Mouse (Mus musculus) brain, embryonic 14.5 days (tissue): ENCODE data around the gene Cntn1.

Source experiments
- CTCF ChIP-seq: fragments of 200-500 bp; IDR thresholded peaks from 2 replicates; pipeline ENCODE4 v1.5.1; 2012; ENCODE audit warnings: inconsistent platforms, mild to moderate bottlenecking, moderate library complexity, borderline replicate concordance; ENCODE audit not compliant: insufficient read depth, insufficient read length; ENCODE audit errors: extremely low read depth
- POLR2A ChIP-seq: fragments of 200-500 bp; IDR thresholded peaks from 2 replicates; pipeline ENCODE4 v1.6.1; 2012; ENCODE audit warnings: mild to moderate bottlenecking, inconsistent platforms, borderline replicate concordance; ENCODE audit not compliant: poor library complexity, insufficient read depth, insufficient read length, severe bottlenecking; ENCODE audit errors: extremely low read depth

GRCm38 (mm10) chr15:92276826-92277225 is 225.9 kb downstream of the Cntn1 start:
- TF ChIP-seq POLR2A (no peak), CTCF (no peak)
